Mouse (Mus musculus) midbrain, embryonic 11.5 days (tissue): Measurements from ENCODE around the gene Alkbh1. TPM values are rescaled to one million over a fixed set of nuclear protein-coding genes. Genes with fewer than 3 reads are reported as not detected.

Source experiments
- ATAC-seq: fragments of 200-750 bp; cut with Nextera tagmentation; 2 replicates; pipeline ENCODE4 v1.8.0; 2017; ENCODE audit warnings: moderate TSS enrichment, moderate library complexity; ENCODE audit not compliant: low FRiP score
- DNase-seq: peaks from one replicate; pipeline ENCODE4 v3.0.0; 2015; ENCODE audit warnings: low spot score; ENCODE audit errors: missing footprints
- H3K27ac ChIP-seq: fragments of 300-500 bp; sonication (generic); 2 replicates; pipeline ENCODE4 v1.5.1; 2014; ENCODE audit warnings: low read depth, low read length
- H3K27me3 ChIP-seq: fragments of 300-500 bp; sonication (generic); 2 replicates; pipeline ENCODE4 v1.6.1; 2014; ENCODE audit warnings: mild to moderate bottlenecking, low read length, moderate library complexity, mixed read lengths; ENCODE audit not compliant: control insufficient read depth, insufficient read depth
- H3K36me3 ChIP-seq: fragments of 300-500 bp; sonication (generic); 2 replicates; pipeline ENCODE4 v1.6.1; 2014; ENCODE audit warnings: mild to moderate bottlenecking, low read length, moderate library complexity, mixed read lengths; ENCODE audit not compliant: control insufficient read depth, insufficient read depth
- H3K4me1 ChIP-seq: fragments of 300-500 bp; sonication (generic); 2 replicates; pipeline ENCODE4 v1.6.1; 2014; ENCODE audit warnings: low read length; ENCODE audit not compliant: control insufficient read depth, insufficient read depth
- H3K4me2 ChIP-seq: fragments of 300-500 bp; sonication (generic); 2 replicates; pipeline ENCODE4 v1.6.1; 2014; ENCODE audit warnings: mild to moderate bottlenecking, moderate library complexity
- H3K4me3 ChIP-seq: fragments of 300-500 bp; sonication (generic); 2 replicates; pipeline ENCODE4 v1.5.1; 2014; ENCODE audit warnings: low read depth, low read length
- H3K9ac ChIP-seq: fragments of 300-500 bp; sonication (generic); 2 replicates; pipeline ENCODE4 v1.6.1; 2014; ENCODE audit warnings: low read length
- H3K9me3 ChIP-seq: fragments of 300-500 bp; sonication (generic); 2 replicates; pipeline ENCODE4 v1.6.1; 2016; ENCODE audit warnings: low read length; ENCODE audit not compliant: control insufficient read depth
- WGBS: fragments of 180-500 bp; shearing (Covaris S2); extraction: QIAGEN DNeasy Blood & Tissue Kit; methylation state at CpG from one replicate; pipeline ENCODE4 v1.1.7; 2014; 5-methylcytosine and 5-hydroxymethylcytosine counted together
- polyA plus RNA-seq: library from polyadenylated mRNA; unstranded; fragments of >200 nt; fragmentation: Nextera tagmentation; extraction: Ambion mirVana; gene quantifications from 2 replicates; pipeline ENCODE4 v1.2.1, GENCODE M21; 2014

The Alkbh1 gene
- polyA plus RNA-seq, 1 experiment from 2014 or later: 37.6 TPM

GRCm38 (mm10) chr12:87393447-87394145, 50.2 kb downstream of the Alkbh1 start:
- no peak for ATAC-seq
- no peak overlapping the region for H3K9ac ChIP-seq
- no peaks in the 10 kb centered on the region for H3K36me3 ChIP-seq
- 70% methylated on average over 4 of the region's 4 CpGs for WGBS
- DNase-seq: no peak
- no peaks in the 10 kb centered on the region for H3K27me3 ChIP-seq
- H3K4me1 ChIP-seq: no peaks in the 10 kb centered on the region
- H3K4me2 ChIP-seq: no peak overlapping the region
- H3K27ac ChIP-seq: no peak overlapping the region
- no peaks in the 10 kb centered on the region for H3K9me3 ChIP-seq
- H3K4me3 ChIP-seq: no peak overlapping the region

GRCm38 (mm10) chr12:87391355-87391754, 52.5 kb downstream of the Alkbh1 start:
- DNase-seq (no peak), ATAC-seq (no peak)
- H3K4me2 ChIP-seq: no peak overlapping the region
- no peaks in the 10 kb centered on the region for H3K36me3 ChIP-seq
- no peaks in the 10 kb centered on the region for H3K27me3 ChIP-seq
- no peak overlapping the region for H3K4me3 ChIP-seq
- H3K9ac ChIP-seq: no peak overlapping the region
- H3K4me1 ChIP-seq: peaks cover 6% of the 10 kb centered on the region; the same call in 1 of the 2 replicates
- H3K9me3 ChIP-seq: no peaks in the 10 kb centered on the region
- H3K27ac ChIP-seq: no peak overlapping the region

GRCm38 (mm10) chr12:87389231-87389630, 54.6 kb downstream of the Alkbh1 start:
- no peaks in the 10 kb centered on the region for H3K36me3 ChIP-seq
- no peak overlapping the region for H3K4me3 ChIP-seq

GRCm38 (mm10) chr12:87388122-87388774, 55.6 kb downstream of the Alkbh1 start, which contains the start of gene Sptlc2:
Gene Sptlc2, minus strand, starts transcription at chr12:87388355.
- ATAC-seq (peak; percentile 99), DNase-seq (peak; percentile 99)
- Histone ChIP-seq H3K27ac (peak within 1 kb of the TSS; percentile 41), H3K9me3 (no peaks in the 10 kb centered on the region), H3K27me3 (no peaks in the 10 kb centered on the region), H3K9ac (peak within 1 kb of the TSS; percentile 90), H3K4me2 (peak within 1 kb of the TSS; percentile 100), H3K4me1 (peaks cover 6% of the 10 kb centered on the region; the same call in 1 of the 2 replicates), H3K4me3 (peak within 1 kb of the TSS; percentile 98), H3K36me3 (no peaks in the 10 kb centered on the region)
- WGBS: under 1% methylated on average over 44 of the region's 45 CpGs

More at GRCm38 (mm10) chr12:87389231-87389630, 54.6 kb downstream of the Alkbh1 start:
- DNase-seq (no peak), ATAC-seq (no peak)
- WGBS: 67% methylated on average over 3 of the region's 3 CpGs
- Histone ChIP-seq H3K4me2 (peak overlapping the region; percentile 47; the same call in 1 of the 2 replicates), H3K9me3 (no peaks in the 10 kb centered on the region), H3K9ac (no peak overlapping the region; the same call in 1 of the 2 replicates), H3K27me3 (no peaks in the 10 kb centered on the region), H3K4me1 (peaks cover 6% of the 10 kb centered on the region; the same call in 1 of the 2 replicates), H3K27ac (no peak overlapping the region)

GRCm38 (mm10) chr12:87387171-87388121, 56.4 kb downstream of the Alkbh1 start:
- Histone ChIP-seq H3K9me3 (no peaks in the 10 kb centered on the region), H3K27ac (peak overlapping the region; percentile 41)
- 1% methylated on average over 64 of the region's 65 CpGs for WGBS

GRCm38 (mm10) chr12:87385051-87385450, 58.8 kb downstream of the Alkbh1 start:
- H3K27me3 ChIP-seq: no peaks in the 10 kb centered on the region
- no peak overlapping the region for H3K4me3 ChIP-seq
- WGBS: 83% methylated on average over 3 of the region's 3 CpGs
- no peak overlapping the region for H3K9ac ChIP-seq
- no peaks in the 10 kb centered on the region for H3K9me3 ChIP-seq
- DNase-seq (no peak), ATAC-seq (no peak)
- H3K36me3 ChIP-seq: no peaks in the 10 kb centered on the region
- H3K4me2 ChIP-seq: no peak overlapping the region
- peaks cover 6% of the 10 kb centered on the region; the same call in 1 of the 2 replicates for H3K4me1 ChIP-seq
- no peak overlapping the region for H3K27ac ChIP-seq

More at GRCm38 (mm10) chr12:87387171-87388121, 56.4 kb downstream of the Alkbh1 start:
- Histone ChIP-seq H3K4me1 (peaks cover 6% of the 10 kb centered on the region; the same call in 1 of the 2 replicates), H3K9ac (peak overlapping the region; percentile 90), H3K4me2 (peak overlapping the region; percentile 100), H3K27me3 (no peaks in the 10 kb centered on the region), H3K4me3 (peak overlapping the region; percentile 98), H3K36me3 (no peaks in the 10 kb centered on the region)
- peak; percentile 56 for ATAC-seq
- peak; percentile 92 for DNase-seq

- H3K9ac ChIP-seq: no peak overlapping the region
- WGBS: 84% methylated on average over 2 of the region's 2 CpGs
- no peak for DNase-seq
- no peak for ATAC-seq
- H3K4me2 ChIP-seq: no peak overlapping the region
- H3K36me3 ChIP-seq: no peaks in the 10 kb centered on the region
- no peak overlapping the region for H3K4me3 ChIP-seq
- H3K4me1 ChIP-seq: no peaks in the 10 kb centered on the region
- H3K27ac ChIP-seq: no peak overlapping the region
- no peaks in the 10 kb centered on the region for H3K27me3 ChIP-seq
- no peaks in the 10 kb centered on the region for H3K9me3 ChIP-seq
Observed at GRCm38 (mm10) chr12:87381380-87381682, 62.5 kb downstream of the Alkbh1 start.

GRCm38 (mm10) chr12:87380586-87381379, 63.0 kb downstream of the Alkbh1 start:
- Histone ChIP-seq H3K36me3 (no peaks in the 10 kb centered on the region), H3K4me3 (no peak overlapping the region), H3K27ac (no peak overlapping the region), H3K27me3 (no peaks in the 10 kb centered on the region), H3K4me2 (no peak overlapping the region), H3K4me1 (no peaks in the 10 kb centered on the region), H3K9ac (no peak overlapping the region), H3K9me3 (no peaks in the 10 kb centered on the region)
- WGBS: 92% methylated on average over 10 of the region's 10 CpGs
- no peak for ATAC-seq
- DNase-seq: no peak
